Mouse (Mus musculus): ENCODE data around the gene Sdcbp2.

Gene Sdcbp2

GRCm38 (mm10) chr2:151571873-151572700, at the start of gene Sdcbp2:
Gene Sdcbp2 (plus strand): TSS chr2:151572622.
- in situ Hi-C loops (cut with MboI; ENCODE audit: low pct_unique_long_range_greater_than_20kb in 1 of 2, low sequenced_read_pairs in 2 of 2, unreplicated experiment in 1 of 2) = no loop called here

GRCm38 (mm10) chr2:151524324-151525041, 47.9 kb upstream of the Sdcbp2 start:
- in situ Hi-C loops (cut with MboI; ENCODE audit: low pct_unique_long_range_greater_than_20kb in 1 of 2, low sequenced_read_pairs in 2 of 2, unreplicated experiment in 1 of 2) = no loop called here

DNA sequence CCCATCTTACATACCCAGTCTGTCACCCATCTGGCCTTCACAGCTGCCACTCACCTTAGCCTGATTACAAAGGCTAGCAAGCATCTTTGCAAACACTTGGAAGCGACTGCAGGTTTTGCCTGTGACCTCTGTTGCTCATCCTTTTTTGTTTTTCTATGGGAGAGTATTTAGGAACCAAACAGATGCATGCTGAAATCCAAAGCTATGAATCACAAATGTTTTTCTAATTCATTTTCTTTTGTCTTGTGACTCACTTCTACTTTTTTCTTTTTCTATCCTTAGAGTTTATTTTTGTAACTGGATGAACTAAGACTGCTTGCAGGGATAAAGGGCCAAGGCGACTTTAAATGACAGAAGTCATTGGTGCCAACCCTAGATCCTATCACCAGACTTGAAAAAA, 46.9 kb upstream of the Sdcbp2 start:
- in situ Hi-C loops (cut with MboI; ENCODE audit: low pct_unique_long_range_greater_than_20kb in 1 of 2, low sequenced_read_pairs in 2 of 2, unreplicated experiment in 1 of 2) = no loop called here

GRCm38 (mm10) chr2:151528066-151528465, 44.4 kb upstream of the Sdcbp2 start:
- in situ Hi-C loops (cut with MboI; ENCODE audit: low pct_unique_long_range_greater_than_20kb in 1 of 2, low sequenced_read_pairs in 2 of 2, unreplicated experiment in 1 of 2) = no loop called here

DNA sequence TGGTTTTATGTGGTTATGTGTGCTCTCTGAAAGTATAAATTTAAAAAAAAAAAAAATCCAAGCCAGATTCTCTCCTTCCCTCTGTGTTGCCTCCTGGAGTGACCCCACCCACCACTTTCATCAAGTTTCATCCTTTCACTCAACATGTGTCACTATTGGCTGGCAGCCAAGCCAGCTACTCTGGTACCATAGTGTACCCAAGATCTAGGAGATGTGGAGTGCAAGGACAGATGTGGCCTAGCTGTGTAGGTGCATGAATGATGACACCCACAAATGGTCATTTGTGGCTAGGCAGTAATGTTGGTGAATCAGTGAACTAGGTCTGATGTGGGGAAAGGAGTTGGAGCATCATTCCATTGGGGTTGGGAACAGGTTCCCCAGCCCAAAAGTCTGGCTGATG, 43.3 kb upstream of the Sdcbp2 start:
- in situ Hi-C loops (cut with MboI; ENCODE audit: low pct_unique_long_range_greater_than_20kb in 1 of 2, low sequenced_read_pairs in 2 of 2, unreplicated experiment in 1 of 2) = no loop called here

DNA sequence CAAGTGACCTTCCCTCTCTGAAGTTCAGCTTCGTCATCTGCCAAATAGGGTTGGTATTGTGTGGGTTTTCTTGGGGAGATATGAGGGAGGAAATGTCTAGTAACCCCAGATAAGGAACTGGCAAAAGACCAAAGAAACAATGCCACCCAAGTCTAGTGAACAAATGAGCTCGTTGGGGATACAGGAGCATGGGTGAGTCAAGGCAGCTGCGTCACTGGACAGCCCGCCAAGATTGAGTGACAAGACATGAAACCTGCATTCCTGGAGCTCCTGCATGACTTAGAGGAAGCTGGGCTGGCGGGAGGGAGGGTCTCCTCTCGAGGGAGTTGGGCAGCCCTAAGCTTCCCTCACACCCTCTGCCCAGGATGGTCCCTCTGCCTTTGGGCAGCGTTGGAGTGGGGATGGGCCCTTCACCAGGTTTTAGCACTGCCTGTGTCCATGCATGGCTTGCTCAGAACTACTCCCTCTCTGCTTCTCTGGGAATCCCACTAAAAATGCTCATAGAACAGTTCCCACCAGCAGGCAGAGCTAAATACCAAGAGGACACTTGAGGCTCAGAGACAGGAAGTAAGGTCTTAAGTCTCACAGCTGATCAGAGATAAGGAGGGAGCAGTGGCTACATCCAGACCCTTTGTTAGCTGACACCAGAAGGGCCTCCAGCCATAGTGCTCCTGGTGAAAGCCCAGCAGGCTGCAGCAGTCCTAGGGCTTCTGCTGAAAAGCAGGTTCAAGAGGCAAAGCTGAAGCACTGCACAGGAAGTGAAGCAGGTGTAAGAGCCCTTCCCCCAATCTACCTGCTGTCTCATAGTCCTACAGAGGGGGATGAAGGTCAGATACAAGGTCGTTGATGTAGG, 41.8 kb upstream of the Sdcbp2 start:
- in situ Hi-C loops (cut with MboI; ENCODE audit: low pct_unique_long_range_greater_than_20kb in 1 of 2, low sequenced_read_pairs in 2 of 2, unreplicated experiment in 1 of 2) = no loop called here

GRCm38 (mm10) chr2:151533632-151534031, 38.8 kb upstream of the Sdcbp2 start:
- in situ Hi-C loops (cut with MboI; ENCODE audit: low pct_unique_long_range_greater_than_20kb in 1 of 2, low sequenced_read_pairs in 2 of 2, unreplicated experiment in 1 of 2) = no loop called here

DNA sequence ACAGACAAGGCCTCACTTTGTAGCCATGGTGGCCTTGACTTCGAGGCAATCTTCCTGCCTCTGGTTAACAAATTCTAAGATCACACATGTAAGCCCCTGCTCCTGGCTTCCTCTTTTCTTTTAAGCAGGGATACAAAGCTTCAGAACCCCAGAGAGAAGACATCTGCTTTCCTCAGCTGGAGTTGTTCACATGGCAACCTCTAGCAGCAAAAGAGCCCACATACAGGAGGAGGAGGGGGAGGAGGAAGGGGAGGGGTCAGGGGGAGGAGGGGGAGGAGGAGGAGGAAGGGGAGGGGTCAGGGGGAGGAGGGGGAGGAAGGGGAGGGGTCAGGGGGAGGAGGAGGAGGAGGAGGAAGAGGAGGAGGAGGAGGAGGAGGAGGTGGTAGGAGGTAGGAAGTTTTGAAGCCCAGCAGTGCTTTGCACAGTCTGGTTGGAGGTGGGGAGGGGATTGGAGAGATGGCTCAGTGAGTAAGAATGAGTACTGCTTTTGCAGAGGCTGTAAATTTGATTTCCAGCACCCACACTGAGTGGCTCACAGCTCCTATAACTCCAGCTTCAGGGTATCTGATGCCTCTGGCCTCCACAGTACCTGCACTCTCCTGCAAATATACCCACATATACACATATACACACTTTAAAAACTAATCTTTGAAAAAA, 36.3 kb upstream of the Sdcbp2 start:
- in situ Hi-C loops (cut with MboI; ENCODE audit: low pct_unique_long_range_greater_than_20kb in 1 of 2, low sequenced_read_pairs in 2 of 2, unreplicated experiment in 1 of 2) = no loop called here

DNA sequence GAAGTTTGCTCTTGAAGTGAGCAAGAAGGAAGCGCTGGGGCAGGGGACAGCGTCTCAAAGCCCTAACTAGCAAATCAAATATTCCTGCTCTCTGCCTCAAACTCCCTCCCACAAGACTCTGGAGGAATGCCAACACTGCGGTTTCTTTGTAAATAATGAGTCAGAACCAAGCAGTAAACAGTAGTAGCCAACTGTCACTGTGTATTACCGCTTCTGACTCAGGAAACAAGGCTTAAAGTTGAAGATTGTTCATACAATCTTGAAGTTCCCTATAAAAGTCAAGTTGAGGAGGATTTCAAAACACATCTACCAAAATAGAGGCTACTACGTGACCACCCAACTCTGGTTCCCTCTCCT, 35.8 kb upstream of the Sdcbp2 start:
- in situ Hi-C loops (cut with MboI; ENCODE audit: low pct_unique_long_range_greater_than_20kb in 1 of 2, low sequenced_read_pairs in 2 of 2, unreplicated experiment in 1 of 2) = no loop called here

DNA sequence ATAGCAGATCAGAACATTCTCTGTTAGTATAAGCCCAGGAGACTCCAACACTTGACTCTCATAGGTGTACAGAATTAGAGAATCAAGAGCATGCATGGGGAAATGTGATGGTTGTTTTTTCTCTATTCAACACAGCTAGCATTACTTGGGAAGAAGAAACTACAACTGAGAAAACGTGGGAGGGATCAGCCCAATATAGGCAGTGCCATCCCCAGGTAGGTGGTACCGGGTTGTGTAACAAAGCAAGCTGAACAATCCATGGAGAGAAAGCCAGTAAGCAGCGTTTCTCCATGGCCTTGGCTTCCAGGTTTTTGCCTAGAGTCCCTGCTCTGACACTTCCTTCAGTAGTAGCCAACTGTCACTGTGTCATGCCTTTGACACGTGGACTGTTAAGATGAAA, 33.8 kb upstream of the Sdcbp2 start:
- in situ Hi-C loops (cut with MboI; ENCODE audit: low pct_unique_long_range_greater_than_20kb in 1 of 2, low sequenced_read_pairs in 2 of 2, unreplicated experiment in 1 of 2) = no loop called here

- in situ Hi-C loops (cut with MboI; ENCODE audit: low pct_unique_long_range_greater_than_20kb in 1 of 2, low sequenced_read_pairs in 2 of 2, unreplicated experiment in 1 of 2) = no loop called here
Observed at GRCm38 (mm10) chr2:151542323-151543062, 29.9 kb upstream of the Sdcbp2 start, which contains the start of gene Fkbp1a. Gene Fkbp1a (plus strand): TSS chr2:151542483.

GRCm38 (mm10) chr2:151543063-151543895, 29.1 kb upstream of the Sdcbp2 start:
- in situ Hi-C loops (cut with MboI; ENCODE audit: low pct_unique_long_range_greater_than_20kb in 1 of 2, low sequenced_read_pairs in 2 of 2, unreplicated experiment in 1 of 2) = no loop called here

DNA sequence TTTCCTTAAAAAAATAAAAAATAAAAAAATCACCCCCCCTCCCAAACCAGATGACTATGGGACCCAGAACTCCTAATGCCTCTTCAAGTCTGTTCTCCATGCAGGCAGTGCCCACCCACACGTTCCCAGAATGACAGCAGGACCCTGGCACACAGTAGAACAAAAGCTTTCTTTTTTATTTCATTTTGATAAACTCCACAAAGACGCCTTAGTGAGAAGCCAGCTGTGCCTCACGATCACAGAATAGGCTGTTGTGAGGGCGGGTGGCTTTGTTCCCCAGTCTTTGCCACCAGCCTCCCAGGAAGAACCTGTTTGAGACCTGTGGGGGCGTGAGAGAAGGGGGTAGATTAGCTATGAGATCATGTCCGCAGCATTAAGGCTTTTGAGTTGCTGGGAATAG, 27.7 kb upstream of the Sdcbp2 start:
- in situ Hi-C loops (cut with MboI; ENCODE audit: low pct_unique_long_range_greater_than_20kb in 1 of 2, low sequenced_read_pairs in 2 of 2, unreplicated experiment in 1 of 2) = no loop called here

- in situ Hi-C loops (cut with MboI; ENCODE audit: low pct_unique_long_range_greater_than_20kb in 1 of 2, low sequenced_read_pairs in 2 of 2, unreplicated experiment in 1 of 2) = no loop called here
Observed at GRCm38 (mm10) chr2:151546571-151546970, 25.9 kb upstream of the Sdcbp2 start.

DNA sequence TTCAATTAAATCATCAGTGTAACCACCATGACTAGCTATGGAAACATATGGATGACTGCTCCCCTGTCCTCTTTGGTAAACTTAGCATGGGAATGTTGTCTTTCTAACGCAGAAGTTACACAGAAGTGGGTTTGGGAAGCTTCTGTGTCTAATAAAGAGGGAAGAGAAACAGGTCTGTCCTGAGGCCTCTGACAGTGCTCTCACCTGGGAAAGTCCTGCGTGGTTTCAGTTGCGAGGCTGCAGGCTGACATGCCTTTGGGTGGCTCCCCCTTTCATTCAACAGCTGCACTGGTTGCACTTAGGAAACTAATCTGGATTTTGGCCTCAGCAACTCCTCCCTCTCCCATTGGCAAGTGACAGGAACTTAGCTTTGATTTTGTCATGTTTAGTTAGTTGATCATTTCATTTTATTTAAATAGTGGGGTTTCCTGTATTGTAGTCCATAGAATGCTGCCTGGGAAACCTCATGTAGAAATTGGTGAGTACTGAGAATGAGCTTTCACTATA, 22.8 kb upstream of the Sdcbp2 start:
- in situ Hi-C loops (cut with MboI; ENCODE audit: low pct_unique_long_range_greater_than_20kb in 1 of 2, low sequenced_read_pairs in 2 of 2, unreplicated experiment in 1 of 2) = no loop called here

GRCm38 (mm10) chr2:151562930-151563921, 9.2 kb upstream of the Sdcbp2 start:
- in situ Hi-C loops (cut with MboI; ENCODE audit: low pct_unique_long_range_greater_than_20kb in 1 of 2, low sequenced_read_pairs in 2 of 2, unreplicated experiment in 1 of 2) = no loop called here

Data from mouse embryonic stem cell (cell line).